Mouse (Mus musculus): ENCODE results near the gene Nmu. TPM values are rescaled to one million over a fixed set of nuclear protein-coding genes. Genes with fewer than 3 reads are reported as not detected.

Gene Nmu
- polyA plus RNA-seq, 1 experiment from 2014 or later = not detected

DNA sequence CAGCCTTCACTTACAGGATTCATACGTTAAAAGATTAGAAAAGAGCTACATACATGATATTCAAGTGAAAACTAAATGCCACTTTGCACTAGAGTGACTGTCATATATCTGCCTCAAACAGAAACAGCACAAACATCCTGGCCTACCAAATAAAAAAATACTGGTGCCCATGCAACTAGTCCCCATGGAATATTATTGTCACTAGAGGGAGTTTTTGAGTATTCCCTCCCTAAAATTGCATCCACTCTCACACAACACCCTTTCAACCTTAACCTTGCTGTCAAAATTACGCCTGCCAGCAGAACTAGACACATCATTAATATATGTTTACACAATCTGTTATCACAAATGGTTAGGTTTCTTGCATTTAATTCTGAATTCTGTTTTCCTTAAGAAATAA, 61.6 kb downstream of the Nmu start:
- no peaks in the 10 kb centered on the region for H3K27me3 ChIP-seq (ENCODE audit: control insufficient read depth, insufficient read depth, low read length)
- H3K36me3 ChIP-seq (ENCODE audit: control insufficient read depth, insufficient read depth, low read length) = peaks cover 3% of the 10 kb centered on the region; the same call in 1 of the 2 replicates
- 86% methylated on average over 2 of the region's 2 CpGs for WGBS
- ATAC-seq (ENCODE audit: insufficient number of reproducible peaks, insufficient read depth, low FRiP score, low read depth) = no peak
- H3K4me2 ChIP-seq (ENCODE audit: low read length) = no peak overlapping the region
- no peak overlapping the region for H3K27ac ChIP-seq (replicated peaks in 1 of 2; ENCODE audit: control insufficient read depth in 1 of 2, insufficient read depth in 1 of 2, low read depth in 2 of 2, low read length in 2 of 2)
- no peaks in the 10 kb centered on the region for H3K9me3 ChIP-seq (ENCODE audit: control insufficient read depth, low read length)
- H3K4me3 ChIP-seq (ENCODE audit: control insufficient read depth in 1 of 2, insufficient read depth in 1 of 2, low read depth in 1 of 2, low read length in 2 of 2) = no peak overlapping the region
- H3K9ac ChIP-seq (ENCODE audit: low read length) = no peak overlapping the region
- H3K4me1 ChIP-seq (ENCODE audit: control insufficient read depth in 2 of 2, insufficient read depth in 2 of 2, low read length in 2 of 2) = peaks cover 2 to 17% of the 10 kb centered on the region in 2 experiments; a peak in 2 of 4 replicates

GRCm38 (mm10) chr5:76289234-76289691, 74.3 kb downstream of the Nmu start:
- no peak for ATAC-seq (ENCODE audit: insufficient number of reproducible peaks, insufficient read depth, low FRiP score, low read depth)
- no peak overlapping the region for H3K27ac ChIP-seq (replicated peaks in 1 of 2; ENCODE audit: control insufficient read depth in 1 of 2, insufficient read depth in 1 of 2, low read depth in 2 of 2, low read length in 2 of 2)
- peaks cover 0 to 4% of the 10 kb centered on the region in 2 experiments; a peak in 2 of 4 replicates for H3K4me1 ChIP-seq (ENCODE audit: control insufficient read depth in 2 of 2, insufficient read depth in 2 of 2, low read length in 2 of 2)
- no peaks in the 10 kb centered on the region for H3K9me3 ChIP-seq (ENCODE audit: control insufficient read depth, low read length)
- WGBS = 73% methylated on average over 8 of the region's 8 CpGs
- no peak overlapping the region for H3K9ac ChIP-seq (ENCODE audit: low read length)
- no peaks in the 10 kb centered on the region for H3K27me3 ChIP-seq (ENCODE audit: control insufficient read depth, insufficient read depth, low read length)
- no peaks in the 10 kb centered on the region for H3K36me3 ChIP-seq (ENCODE audit: control insufficient read depth, insufficient read depth, low read length)
- no peak overlapping the region for H3K4me3 ChIP-seq (ENCODE audit: control insufficient read depth in 1 of 2, insufficient read depth in 1 of 2, low read depth in 1 of 2, low read length in 2 of 2)
- H3K4me2 ChIP-seq (ENCODE audit: low read length) = no peak overlapping the region

DNA sequence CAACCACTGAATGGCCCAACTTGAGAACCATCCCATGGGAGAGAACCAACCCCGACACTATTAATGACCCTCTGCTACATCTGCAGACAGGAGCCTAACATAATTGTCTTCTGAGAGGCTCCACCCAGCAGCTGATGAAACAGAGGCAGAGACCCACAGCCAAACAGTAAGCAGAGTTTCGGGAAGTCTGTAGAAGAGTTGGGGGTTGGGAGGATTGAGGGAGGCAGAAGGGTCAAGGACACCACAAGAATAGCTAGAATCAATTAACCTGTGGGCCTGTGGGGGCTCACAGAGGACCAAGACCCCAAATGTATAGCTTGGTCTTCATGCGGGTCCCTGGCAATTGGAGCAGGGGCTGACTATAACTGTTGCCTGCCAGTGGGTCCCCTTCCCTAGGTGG, 75.3 kb downstream of the Nmu start:
- Histone ChIP-seq H3K27me3 (ENCODE audit: control insufficient read depth, insufficient read depth, low read length) (no peaks in the 10 kb centered on the region), H3K36me3 (ENCODE audit: control insufficient read depth, insufficient read depth, low read length) (no peaks in the 10 kb centered on the region), H3K4me2 (ENCODE audit: low read length) (no peak overlapping the region), H3K9me3 (ENCODE audit: control insufficient read depth, low read length) (no peaks in the 10 kb centered on the region), H3K27ac (replicated peaks in 1 of 2; ENCODE audit: control insufficient read depth in 1 of 2, insufficient read depth in 1 of 2, low read depth in 2 of 2, low read length in 2 of 2) (no peak overlapping the region), H3K4me3 (ENCODE audit: control insufficient read depth in 1 of 2, insufficient read depth in 1 of 2, low read depth in 1 of 2, low read length in 2 of 2) (no peak overlapping the region), H3K9ac (ENCODE audit: low read length) (no peak overlapping the region), H3K4me1 (ENCODE audit: control insufficient read depth in 2 of 2, insufficient read depth in 2 of 2, low read length in 2 of 2) (peaks cover 0 to 4% of the 10 kb centered on the region in 2 experiments; a peak in 2 of 4 replicates)
- ATAC-seq (ENCODE audit: insufficient number of reproducible peaks, insufficient read depth, low FRiP score, low read depth) = no peak
- 95% methylated on average over 3 of the region's 3 CpGs for WGBS

DNA sequence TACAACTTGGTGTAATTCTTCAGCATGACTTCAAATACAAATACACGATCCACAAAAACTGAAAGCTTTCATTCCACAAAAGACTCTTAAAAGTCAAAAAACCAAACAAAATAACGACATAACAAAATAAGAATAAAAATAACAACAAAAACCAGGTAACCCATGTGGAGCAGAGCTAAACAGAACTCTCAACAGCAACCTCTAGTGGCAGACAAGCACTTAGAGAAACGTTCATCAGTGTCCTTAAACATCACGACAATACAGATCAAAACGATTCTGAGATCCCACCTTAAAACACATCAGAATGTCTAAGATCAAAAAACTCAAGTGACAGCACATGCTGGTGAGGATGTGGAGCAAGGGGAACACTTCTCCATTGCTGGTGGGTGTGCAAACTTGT, 76.5 kb downstream of the Nmu start:
- ATAC-seq (ENCODE audit: insufficient number of reproducible peaks, insufficient read depth, low FRiP score, low read depth) = no peak

DNA sequence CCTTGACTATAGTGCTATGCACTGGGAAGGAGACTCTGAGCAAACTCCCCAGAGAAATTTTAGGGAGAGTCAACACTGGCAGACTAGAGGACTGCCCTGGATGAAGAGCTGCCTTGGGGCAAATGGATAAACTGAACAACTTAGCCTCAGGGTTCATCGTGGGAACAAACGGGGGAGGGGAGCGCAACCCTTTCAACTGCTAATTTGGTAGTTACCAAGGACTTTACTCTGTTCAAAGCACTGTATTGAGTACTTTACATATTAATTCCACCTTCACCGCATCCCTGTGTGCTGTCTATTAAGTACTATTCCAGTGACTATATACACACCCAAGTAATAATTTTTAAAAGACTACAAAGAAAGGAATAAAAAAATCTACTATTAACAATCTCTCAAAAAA, 77.9 kb downstream of the Nmu start:
- H3K4me2 ChIP-seq (ENCODE audit: low read length) = no peak overlapping the region
- ATAC-seq (ENCODE audit: insufficient number of reproducible peaks, insufficient read depth, low FRiP score, low read depth) = no peak

More for the DNA sequence above, 76.5 kb downstream of the Nmu start:
- H3K9ac ChIP-seq (ENCODE audit: low read length) = no peak overlapping the region
- no peak overlapping the region for H3K27ac ChIP-seq (replicated peaks in 1 of 2; ENCODE audit: control insufficient read depth in 1 of 2, insufficient read depth in 1 of 2, low read depth in 2 of 2, low read length in 2 of 2)
- H3K4me3 ChIP-seq (ENCODE audit: control insufficient read depth in 1 of 2, insufficient read depth in 1 of 2, low read depth in 1 of 2, low read length in 2 of 2) = no peak overlapping the region
- H3K4me1 ChIP-seq (ENCODE audit: control insufficient read depth in 2 of 2, insufficient read depth in 2 of 2, low read length in 2 of 2) = peaks cover 0 to 4% of the 10 kb centered on the region in 2 experiments; a peak in 2 of 4 replicates
- no peaks in the 10 kb centered on the region for H3K27me3 ChIP-seq (ENCODE audit: control insufficient read depth, insufficient read depth, low read length)
- no peaks in the 10 kb centered on the region for H3K9me3 ChIP-seq (ENCODE audit: control insufficient read depth, low read length)
- WGBS = 74% methylated on average over 5 of the region's 5 CpGs
- no peak overlapping the region for H3K4me2 ChIP-seq (ENCODE audit: low read length)
- H3K36me3 ChIP-seq (ENCODE audit: control insufficient read depth, insufficient read depth, low read length) = no peaks in the 10 kb centered on the region

GRCm38 (mm10) chr5:76283890-76284289, 79.7 kb downstream of the Nmu start:
- H3K9ac ChIP-seq (ENCODE audit: low read length) = no peak overlapping the region
- WGBS = 54% methylated on average over 1 of the region's 1 CpGs
- no peaks in the 10 kb centered on the region for H3K4me1 ChIP-seq (ENCODE audit: control insufficient read depth in 2 of 2, insufficient read depth in 2 of 2, low read length in 2 of 2)
- no peak overlapping the region for H3K4me2 ChIP-seq (ENCODE audit: low read length)
- no peaks in the 10 kb centered on the region for H3K27me3 ChIP-seq (ENCODE audit: control insufficient read depth, insufficient read depth, low read length)
- H3K27ac ChIP-seq (replicated peaks in 1 of 2; ENCODE audit: control insufficient read depth in 1 of 2, insufficient read depth in 1 of 2, low read depth in 2 of 2, low read length in 2 of 2) = no peak overlapping the region
- no peaks in the 10 kb centered on the region for H3K36me3 ChIP-seq (ENCODE audit: control insufficient read depth, insufficient read depth, low read length)
- ATAC-seq (ENCODE audit: insufficient number of reproducible peaks, insufficient read depth, low FRiP score, low read depth) = no peak
- no peak overlapping the region for H3K4me3 ChIP-seq (ENCODE audit: control insufficient read depth in 1 of 2, insufficient read depth in 1 of 2, low read depth in 1 of 2, low read length in 2 of 2)
- no peaks in the 10 kb centered on the region for H3K9me3 ChIP-seq (ENCODE audit: control insufficient read depth, low read length)

More for the DNA sequence above, 77.9 kb downstream of the Nmu start:
- 69% methylated on average over 4 of the region's 4 CpGs for WGBS
- H3K9ac ChIP-seq (ENCODE audit: low read length) = no peak overlapping the region
- H3K27me3 ChIP-seq (ENCODE audit: control insufficient read depth, insufficient read depth, low read length) = no peaks in the 10 kb centered on the region
- peaks cover 0 to 4% of the 10 kb centered on the region in 2 experiments; a peak in 2 of 4 replicates for H3K4me1 ChIP-seq (ENCODE audit: control insufficient read depth in 2 of 2, insufficient read depth in 2 of 2, low read length in 2 of 2)
- H3K27ac ChIP-seq (replicated peaks in 1 of 2; ENCODE audit: control insufficient read depth in 1 of 2, insufficient read depth in 1 of 2, low read depth in 2 of 2, low read length in 2 of 2) = no peak overlapping the region
- no peak overlapping the region for H3K4me3 ChIP-seq (ENCODE audit: control insufficient read depth in 1 of 2, insufficient read depth in 1 of 2, low read depth in 1 of 2, low read length in 2 of 2)
- no peaks in the 10 kb centered on the region for H3K9me3 ChIP-seq (ENCODE audit: control insufficient read depth, low read length)
- no peaks in the 10 kb centered on the region for H3K36me3 ChIP-seq (ENCODE audit: control insufficient read depth, insufficient read depth, low read length)

Other genes with a start within 250 kb of the Nmu start
- gene Srd5a3, start 223.5 kb downstream of the Nmu start, polyA plus RNA-seq (2014; fragmentation: Nextera tagmentation; extraction: Ambion mirVana) = 22.6 and 26.9 TPM in 2 replicates
- 87.4 and 101 TPM in 2 replicates for gene Tmem165, start 179.9 kb downstream of the Nmu start, polyA plus RNA-seq (2014; fragmentation: Nextera tagmentation; extraction: Ambion mirVana)
- 15.0 and 15.1 TPM in 2 replicates for gene Clock, start 59.0 kb downstream of the Nmu start, polyA plus RNA-seq (2014; fragmentation: Nextera tagmentation; extraction: Ambion mirVana)
- gene Pdcl2, start 32.6 kb downstream of the Nmu start, polyA plus RNA-seq (2014; fragmentation: Nextera tagmentation; extraction: Ambion mirVana) = not detected in 2 replicates
- not detected in 2 replicates for gene Gm7271, start 120.3 kb upstream of the Nmu start, polyA plus RNA-seq (2014; fragmentation: Nextera tagmentation; extraction: Ambion mirVana)
- 24.7 and 28.1 TPM in 2 replicates for gene Exoc1, start 165.5 kb upstream of the Nmu start, polyA plus RNA-seq (2014; fragmentation: Nextera tagmentation; extraction: Ambion mirVana)
- 5.2 and 5.3 TPM in 2 replicates for gene Cep135, start 224.9 kb upstream of the Nmu start, polyA plus RNA-seq (2014; fragmentation: Nextera tagmentation; extraction: Ambion mirVana)